Mouse (Mus musculus): Measurements from ENCODE around the gene Slc25a25. TPM values are rescaled to one million over a fixed set of nuclear protein-coding genes. Genes with fewer than 3 reads are reported as not detected.

Gene Slc25a25
- 10 to 100 TPM; 19.0 to 24.9 TPM for polyA plus RNA-seq (2017; shearing (Covaris generic))

GRCm38 (mm10) chr2:32450881-32451844, at the start of gene Slc25a25:
Gene Slc25a25 (minus strand): TSS chr2:32451445.

GRCm38 (mm10) chr2:32449761-32450754, 1.2 kb downstream of the Slc25a25 start, which contains the start of gene Naif1:
Gene Naif1 (plus strand): TSS chr2:32450457.

GRCm38 (mm10) chr2:32395484-32395945, 55.7 kb downstream of the Slc25a25 start, which contains the start of gene Ptges2:
Gene Ptges2 (plus strand): TSS chr2:32395896.

GRCm38 (mm10) chr2:32387706-32388490, 63.3 kb downstream of the Slc25a25 start, which contains the start of gene Lcn2:
Gene Lcn2 (minus strand): TSS chr2:32388252.

GRCm38 (mm10) chr2:32381775-32382223, 69.4 kb downstream of the Slc25a25 start, which contains the start of gene 1110008P14Rik:
Gene 1110008P14Rik (minus strand): TSS chr2:32381938.

Other genes with a start within 250 kb of the Slc25a25 start
- gene Pomt1, start 214.9 kb downstream of the Slc25a25 start, polyA plus RNA-seq (2017; shearing (Covaris generic)) = 1 to 10 TPM; 6.6 to 7.3 TPM
- gene Uck1, start 191.3 kb downstream of the Slc25a25 start, polyA plus RNA-seq (2017; shearing (Covaris generic)) = 100 to 1,000 TPM in 1 of 2 experiments, 10 to 100 TPM in 1; 89.9 to 103 TPM
- 10 to 100 TPM; 41.9 to 42.0 TPM for gene Golga2, start 164.1 kb downstream of the Slc25a25 start, polyA plus RNA-seq (2017; shearing (Covaris generic))
- 100 to 1,000 TPM; 222 to 264 TPM for gene Swi5, start 163.4 kb downstream of the Slc25a25 start, polyA plus RNA-seq (2017; shearing (Covaris generic))
- 100 to 1,000 TPM; 110 to 117 TPM for gene Ciz1, start 99.1 kb downstream of the Slc25a25 start, polyA plus RNA-seq (2017; shearing (Covaris generic))
- under 1 TPM; 0.07 to 0.88 TPM for gene Dnm1, start 98.1 kb downstream of the Slc25a25 start, polyA plus RNA-seq (2017; shearing (Covaris generic))
- 10 to 100 TPM; 61.9 to 74.2 TPM for gene 1110008P14Rik, start 69.5 kb downstream of the Slc25a25 start, polyA plus RNA-seq (2017; shearing (Covaris generic))
- gene Lcn2, start 63.2 kb downstream of the Slc25a25 start, polyA plus RNA-seq (2017; shearing (Covaris generic)) = not detected
- 10 to 100 TPM; 17.9 to 24.6 TPM for gene Ptges2, start 55.5 kb downstream of the Slc25a25 start, polyA plus RNA-seq (2017; shearing (Covaris generic))
- 10 to 100 TPM in 1 of 2 experiments, 1 to 10 TPM in 1; 8.7 to 14.3 TPM for gene Naif1, start 988 bp downstream of the Slc25a25 start, polyA plus RNA-seq (2017; shearing (Covaris generic))
- 100 to 1,000 TPM; 112 to 232 TPM for gene Fam102a, start 83.9 kb upstream of the Slc25a25 start, polyA plus RNA-seq (2017; shearing (Covaris generic))
- gene Dpm2, start 119.4 kb upstream of the Slc25a25 start, polyA plus RNA-seq (2017; shearing (Covaris generic)) = 100 to 1,000 TPM in 1 of 2 experiments, 10 to 100 TPM in 1; 73.9 to 113 TPM
- gene Pip5kl1, start 123.4 kb upstream of the Slc25a25 start, polyA plus RNA-seq (2017; shearing (Covaris generic)) = 1 to 10 TPM in 1 of 2 experiments, under 1 TPM in 1; 0.27 to 1.9 TPM
- under 1 TPM in 1 of 2 experiments, not detected in 1; 0.94 TPM for gene 9430097D07Rik, start 124.2 kb upstream of the Slc25a25 start, polyA plus RNA-seq (2017; shearing (Covaris generic))
- gene St6galnac4, start 135.7 kb upstream of the Slc25a25 start, polyA plus RNA-seq (2017; shearing (Covaris generic)) = 10 to 100 TPM; 32.7 to 45.6 TPM
- 1 to 10 TPM; 1.8 to 7.4 TPM for gene St6galnac6, start 148.3 kb upstream of the Slc25a25 start, polyA plus RNA-seq (2017; shearing (Covaris generic))
- gene Ak1, start 170.3 kb upstream of the Slc25a25 start, polyA plus RNA-seq (2017; shearing (Covaris generic)) = 1 to 10 TPM in 1 of 2 experiments, under 1 TPM in 1; 0.07 to 1.8 TPM
- gene Eng, start 195.2 kb upstream of the Slc25a25 start, polyA plus RNA-seq (2017; shearing (Covaris generic)) = 1 to 10 TPM in 1 of 2 experiments, under 1 TPM in 1; 0.47 to 1.7 TPM

Data from inflammation-experienced regulatory T-cells (primary cell).